Mouse (Mus musculus): ENCODE data around the gene Tmem104. TPM values are rescaled to one million over a fixed set of nuclear protein-coding genes. Genes with fewer than 3 reads are reported as not detected.

The Tmem104 gene
- polyA plus RNA-seq, 1 experiment from 2014 or later = 7.1 TPM

GRCm38 (mm10) chr11:115169430-115169829 is 17.9 kb upstream of the Tmem104 start:
- Histone ChIP-seq H3K4me3 (no peak overlapping the region), H3K27ac (replicated peaks) (no peak overlapping the region), H3K4me2 (no peak overlapping the region), H3K36me3 (no peaks in the 10 kb centered on the region), H3K9me3 (no peaks in the 10 kb centered on the region), H3K4me1 (peaks cover 43% of the 10 kb centered on the region), H3K9ac (no peak overlapping the region), H3K27me3 (replicated peaks) (peaks cover 35% of the 10 kb centered on the region)
- 83% methylated on average over 4 of the region's 4 CpGs for WGBS
- ATAC-seq (ENCODE audit: extremely low read depth, insufficient number of reproducible peaks, low FRiP score, low TSS enrichment) = no peak

- Histone ChIP-seq H3K9me3 (no peaks in the 10 kb centered on the region), H3K4me3 (no peak overlapping the region), H3K36me3 (no peaks in the 10 kb centered on the region), H3K4me1 (peaks cover 45% of the 10 kb centered on the region), H3K27ac (replicated peaks) (no peak overlapping the region), H3K4me2 (no peak overlapping the region), H3K27me3 (replicated peaks) (peaks cover 30% of the 10 kb centered on the region), H3K9ac (no peak overlapping the region)
- 50% methylated on average over 8 of the region's 8 CpGs for WGBS
- no peak for ATAC-seq (ENCODE audit: extremely low read depth, insufficient number of reproducible peaks, low FRiP score, low TSS enrichment)
Measured at GRCm38 (mm10) chr11:115171125-115171524, 16.2 kb upstream of the Tmem104 start.

DNA sequence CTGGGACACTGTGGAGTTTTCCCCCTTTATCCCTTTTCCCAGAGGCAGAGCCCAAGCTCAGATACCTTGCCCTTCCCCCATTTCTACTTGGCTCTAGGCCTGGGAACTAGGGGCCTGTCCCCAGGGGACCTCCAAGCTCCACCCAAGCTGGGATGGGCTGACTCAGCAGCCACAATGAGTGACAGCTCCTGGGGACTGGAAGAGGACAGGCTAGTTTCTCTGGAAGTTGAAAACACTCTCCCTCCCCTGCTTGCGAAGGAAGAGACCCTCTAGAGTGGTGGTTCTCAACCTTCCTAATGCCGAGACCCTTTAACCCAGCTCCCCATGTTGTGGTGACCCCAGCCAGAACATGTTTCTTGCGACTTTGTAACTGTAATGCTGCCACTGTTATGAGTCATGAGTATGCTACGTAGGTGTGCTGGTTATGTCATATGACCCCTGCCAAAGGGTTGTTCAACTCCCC is 14.4 kb upstream of the Tmem104 start:
- Histone ChIP-seq H3K4me1 (peaks cover 56% of the 10 kb centered on the region), H3K9me3 (no peaks in the 10 kb centered on the region), H3K36me3 (no peaks in the 10 kb centered on the region), H3K9ac (no peak overlapping the region), H3K27me3 (replicated peaks) (peaks cover 32% of the 10 kb centered on the region), H3K4me2 (peak overlapping the region; percentile 16), H3K27ac (replicated peaks) (no peak overlapping the region), H3K4me3 (no peak overlapping the region)
- WGBS = 26% methylated on average over 4 of the region's 4 CpGs
- ATAC-seq (ENCODE audit: extremely low read depth, insufficient number of reproducible peaks, low FRiP score, low TSS enrichment) = no peak

GRCm38 (mm10) chr11:115173549-115174339 is 13.5 kb upstream of the Tmem104 start:
- Histone ChIP-seq H3K36me3 (no peaks in the 10 kb centered on the region), H3K4me2 (peak overlapping the region; percentile 24; the same call in 1 of the 2 replicates), H3K4me3 (no peak overlapping the region), H3K4me1 (peaks cover 61% of the 10 kb centered on the region), H3K27ac (replicated peaks) (no peak overlapping the region), H3K9ac (0 out of 2 replicates have a peak overlapping the region, but pooled peaks have one; percentile 47), H3K27me3 (replicated peaks) (peaks cover 32% of the 10 kb centered on the region), H3K9me3 (no peaks in the 10 kb centered on the region)
- 23% methylated on average over 16 of the region's 16 CpGs for WGBS
- ATAC-seq (ENCODE audit: extremely low read depth, insufficient number of reproducible peaks, low FRiP score, low TSS enrichment) = no peak

GRCm38 (mm10) chr11:115176399-115177190 is 10.7 kb upstream of the Tmem104 start:
- Histone ChIP-seq H3K9ac (no peak overlapping the region), H3K27me3 (replicated peaks) (peaks cover 23% of the 10 kb centered on the region), H3K4me1 (peaks cover 54% of the 10 kb centered on the region), H3K4me2 (no peak overlapping the region), H3K36me3 (peaks cover 2% of the 10 kb centered on the region; the same call in 1 of the 2 replicates), H3K27ac (replicated peaks) (peak overlapping the region; percentile 36; the same call in 1 of the 2 replicates), H3K9me3 (no peaks in the 10 kb centered on the region), H3K4me3 (no peak overlapping the region)
- 66% methylated on average over 24 of the region's 24 CpGs for WGBS
- no peak for ATAC-seq (ENCODE audit: extremely low read depth, insufficient number of reproducible peaks, low FRiP score, low TSS enrichment)

GRCm38 (mm10) chr11:115177559-115178195 is 9.6 kb upstream of the Tmem104 start:
- Histone ChIP-seq H3K4me3 (no peak overlapping the region), H3K27me3 (replicated peaks) (peaks cover 23% of the 10 kb centered on the region), H3K27ac (replicated peaks) (no peak overlapping the region), H3K9ac (0 out of 2 replicates have a peak overlapping the region, but pooled peaks have one; percentile 24), H3K9me3 (no peaks in the 10 kb centered on the region), H3K36me3 (peaks cover 3% of the 10 kb centered on the region; the same call in 1 of the 2 replicates), H3K4me2 (peak overlapping the region; percentile 4; the same call in 1 of the 2 replicates), H3K4me1 (peaks cover 43% of the 10 kb centered on the region)
- ATAC-seq (ENCODE audit: extremely low read depth, insufficient number of reproducible peaks, low FRiP score, low TSS enrichment) = no peak
- WGBS = 46% methylated on average over 10 of the region's 10 CpGs

GRCm38 (mm10) chr11:115178766-115179165 is 8.5 kb upstream of the Tmem104 start:
- ATAC-seq (ENCODE audit: extremely low read depth, insufficient number of reproducible peaks, low FRiP score, low TSS enrichment) = no peak

DNA sequence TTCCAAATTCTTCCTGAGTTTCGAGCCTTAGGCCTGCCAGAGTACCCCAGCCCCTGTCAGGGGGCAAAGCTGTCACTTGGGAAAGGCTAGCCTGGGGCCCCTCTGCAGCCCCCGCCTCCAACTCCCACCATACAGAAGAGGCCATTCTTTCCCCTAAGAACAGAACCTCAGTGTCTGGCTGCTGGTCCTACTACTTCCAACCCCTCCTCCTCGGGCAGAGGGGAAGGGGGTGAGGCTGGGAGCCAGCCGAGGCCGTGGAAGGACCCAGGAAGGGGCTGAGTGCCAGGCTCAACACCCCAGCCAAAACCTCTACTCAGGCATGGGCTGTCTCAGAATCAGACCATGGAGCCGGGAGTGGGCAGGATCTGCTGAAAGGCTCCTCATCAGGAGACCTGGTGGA is 8.1 kb upstream of the Tmem104 start:
- 59% methylated on average over 6 of the region's 6 CpGs for WGBS
- Histone ChIP-seq H3K36me3 (peaks cover 3% of the 10 kb centered on the region; the same call in 1 of the 2 replicates), H3K27me3 (replicated peaks) (peaks cover 15% of the 10 kb centered on the region), H3K4me1 (peaks cover 28% of the 10 kb centered on the region), H3K9me3 (no peaks in the 10 kb centered on the region), H3K9ac (no peak overlapping the region), H3K4me3 (no peak overlapping the region), H3K27ac (replicated peaks) (no peak overlapping the region), H3K4me2 (no peak overlapping the region)
- ATAC-seq (ENCODE audit: extremely low read depth, insufficient number of reproducible peaks, low FRiP score, low TSS enrichment) = no peak

More at GRCm38 (mm10) chr11:115178766-115179165, 8.5 kb upstream of the Tmem104 start:
- peaks cover 32% of the 10 kb centered on the region for H3K4me1 ChIP-seq
- H3K4me2 ChIP-seq = no peak overlapping the region
- no peak overlapping the region for H3K4me3 ChIP-seq
- 71% methylated on average over 2 of the region's 2 CpGs for WGBS
- peaks cover 19% of the 10 kb centered on the region for H3K27me3 ChIP-seq (replicated peaks)
- H3K36me3 ChIP-seq = peaks cover 3% of the 10 kb centered on the region; the same call in 1 of the 2 replicates
- H3K27ac ChIP-seq (replicated peaks) = no peak overlapping the region
- no peaks in the 10 kb centered on the region for H3K9me3 ChIP-seq
- H3K9ac ChIP-seq = no peak overlapping the region

- no peaks in the 10 kb centered on the region for H3K9me3 ChIP-seq
- no peak overlapping the region for H3K9ac ChIP-seq
- H3K4me1 ChIP-seq = peaks cover 26% of the 10 kb centered on the region
- no peak overlapping the region for H3K4me2 ChIP-seq
- H3K27me3 ChIP-seq (replicated peaks) = peaks cover 12% of the 10 kb centered on the region
- ATAC-seq (ENCODE audit: extremely low read depth, insufficient number of reproducible peaks, low FRiP score, low TSS enrichment) = no peak
- H3K4me3 ChIP-seq = no peak overlapping the region
- no peak overlapping the region for H3K27ac ChIP-seq (replicated peaks)
- H3K36me3 ChIP-seq = peaks cover 3% of the 10 kb centered on the region; the same call in 1 of the 2 replicates
- WGBS = 72% methylated on average over 6 of the region's 6 CpGs
Measured at GRCm38 (mm10) chr11:115179881-115180280, 7.4 kb upstream of the Tmem104 start.

DNA sequence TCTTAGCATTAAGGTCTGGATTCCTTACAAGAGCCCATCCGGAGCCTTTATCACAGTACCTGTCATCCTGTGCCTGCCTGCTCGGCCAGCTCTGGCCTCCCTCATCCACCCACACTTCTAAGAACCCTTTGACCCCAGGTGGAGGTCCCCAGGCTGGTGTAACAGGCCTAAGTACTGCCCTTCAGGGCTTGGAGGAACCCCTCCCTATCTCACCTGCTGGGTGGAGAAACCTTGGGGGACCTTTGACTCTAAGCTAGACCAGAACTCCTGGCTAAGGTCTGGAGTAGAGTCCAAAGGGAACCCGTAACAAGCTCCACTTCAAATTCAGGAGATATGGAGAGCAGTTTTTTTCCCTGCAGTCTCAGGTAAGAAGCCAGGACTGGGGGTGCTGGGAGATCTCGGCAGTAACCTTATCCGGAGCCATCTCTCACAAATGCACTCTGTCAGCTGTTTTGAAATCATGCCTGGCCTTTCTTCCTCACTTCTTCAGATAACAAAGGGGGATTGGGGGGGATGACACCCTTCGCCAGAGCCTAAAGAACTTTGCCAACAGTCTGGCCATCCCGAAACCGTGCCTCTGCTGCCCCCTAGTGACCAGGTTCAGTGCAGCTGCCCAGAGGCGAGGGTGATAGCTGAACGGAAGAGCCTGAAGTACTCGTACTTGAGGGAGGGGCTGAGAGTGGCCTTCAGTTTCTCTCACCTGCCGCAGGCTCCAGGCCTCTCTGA is 5.2 kb upstream of the Tmem104 start:
- Histone ChIP-seq H3K9me3 (no peaks in the 10 kb centered on the region), H3K4me1 (peaks cover 21% of the 10 kb centered on the region), H3K4me3 (no peak overlapping the region), H3K27ac (replicated peaks) (no peak overlapping the region), H3K9ac (no peak overlapping the region), H3K36me3 (peaks cover 3% of the 10 kb centered on the region; the same call in 1 of the 2 replicates), H3K27me3 (replicated peaks) (no peaks in the 10 kb centered on the region; the same call in 1 of the 2 replicates), H3K4me2 (no peak overlapping the region)
- 17% methylated on average over 12 of the region's 12 CpGs for WGBS
- no peak for ATAC-seq (ENCODE audit: extremely low read depth, insufficient number of reproducible peaks, low FRiP score, low TSS enrichment)

Data from heart, embryonic 13.5 days (tissue).